Mouse (Mus musculus): ENCODE measurements around the gene Smok2b.
"Not testable (repeated sequence)": the region's sequence is repeated elsewhere in the genome, so short reads cannot be mapped to it uniquely, and the experiment has no call there.

Gene Smok2b

DNA sequence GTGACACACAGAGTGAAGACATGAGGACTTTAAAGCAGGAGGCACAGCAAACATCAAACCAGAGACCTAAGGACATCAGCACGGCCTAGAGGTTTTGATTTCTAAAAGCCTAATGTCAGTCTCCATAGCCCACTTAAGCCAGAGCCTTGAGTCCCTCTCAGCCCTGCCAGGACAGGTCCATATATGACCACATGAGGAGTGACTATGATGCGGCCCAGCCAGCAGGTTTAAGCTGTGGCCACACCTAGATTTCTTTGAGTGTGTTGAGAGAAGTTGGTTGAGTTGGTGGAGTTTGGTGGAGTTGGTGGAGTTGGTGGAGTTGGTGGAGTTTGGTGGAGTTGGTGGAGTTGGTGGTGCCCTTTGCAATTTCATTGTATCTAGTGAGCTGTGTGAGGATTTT, at the start of gene Smok2b:
Gene Smok2b, plus strand, starts transcription at position 301 of the 400 bp plus-strand sequence.
- DNase-seq: not testable (repeated sequence)

GRCm38 (mm10) chr17:13180491-13180890, 49.6 kb upstream of the Smok2b start:
- DNase-seq: not testable (repeated sequence)

DNA sequence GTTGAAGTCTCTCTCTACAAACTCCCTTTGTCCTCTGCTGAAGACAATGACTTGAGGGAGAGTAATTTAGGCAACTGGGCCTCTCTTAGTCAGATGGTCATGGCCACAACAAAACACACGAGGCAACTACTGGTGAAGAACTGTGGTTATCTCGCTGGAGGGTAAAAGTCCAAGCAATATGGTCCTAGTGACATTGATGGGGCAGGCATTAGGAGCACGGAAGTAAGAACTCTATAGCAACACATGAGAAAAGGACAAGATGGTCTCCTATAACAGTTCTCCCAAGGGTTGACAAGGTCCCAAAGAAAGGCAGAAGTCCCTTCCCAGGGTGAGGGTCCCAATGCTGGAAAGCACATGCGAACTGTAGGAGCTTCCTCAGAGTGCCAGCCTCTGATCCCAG, 47.3 kb upstream of the Smok2b start:
- DNase-seq: not testable (repeated sequence)

- DNase-seq: not testable (repeated sequence)
Measured at GRCm38 (mm10) chr17:13184514-13184913, 45.5 kb upstream of the Smok2b start.

DNA sequence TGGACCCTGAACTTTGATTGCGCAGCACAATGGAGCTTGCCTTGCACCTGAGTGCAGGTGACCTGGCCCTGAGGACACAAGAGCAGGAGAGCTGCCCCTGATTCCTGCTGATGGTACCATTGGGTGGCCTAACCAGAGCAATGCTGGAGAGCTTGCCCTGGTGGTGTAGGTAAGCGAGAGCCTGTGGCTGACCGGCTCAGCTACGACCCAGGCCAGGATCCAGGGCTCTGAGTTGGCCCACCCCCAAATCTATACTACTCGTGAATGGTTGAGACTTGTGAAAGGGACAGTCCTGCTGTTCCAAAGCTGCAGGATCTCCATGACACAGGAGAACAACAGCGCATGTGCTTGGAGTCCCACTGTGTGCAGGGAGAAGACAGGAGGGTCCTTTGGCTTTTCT, 43.5 kb upstream of the Smok2b start:
- not testable (repeated sequence) for DNase-seq

DNA sequence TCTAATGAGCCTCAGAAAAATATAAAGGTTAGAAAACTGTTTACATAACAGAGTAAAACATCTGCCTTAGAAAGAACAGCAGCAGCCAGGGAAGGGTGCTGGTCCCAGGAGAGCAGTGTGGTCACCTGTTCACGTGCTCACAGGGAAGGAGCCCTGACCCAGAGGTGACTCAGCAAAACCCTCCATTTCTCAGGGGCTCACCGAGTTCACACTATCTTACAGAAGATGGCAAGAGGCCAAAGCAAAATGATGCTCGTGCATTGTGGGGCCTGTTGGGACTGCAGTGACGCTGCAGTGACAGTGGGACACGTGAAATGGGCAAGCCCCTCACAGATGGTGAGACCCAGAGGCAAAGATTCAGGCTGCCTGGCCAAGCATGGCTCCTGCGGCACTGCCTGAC, 42.4 kb upstream of the Smok2b start:
- not testable (repeated sequence) for DNase-seq

GRCm38 (mm10) chr17:13188846-13189245, 41.2 kb upstream of the Smok2b start:
- not testable (repeated sequence) for DNase-seq

DNA sequence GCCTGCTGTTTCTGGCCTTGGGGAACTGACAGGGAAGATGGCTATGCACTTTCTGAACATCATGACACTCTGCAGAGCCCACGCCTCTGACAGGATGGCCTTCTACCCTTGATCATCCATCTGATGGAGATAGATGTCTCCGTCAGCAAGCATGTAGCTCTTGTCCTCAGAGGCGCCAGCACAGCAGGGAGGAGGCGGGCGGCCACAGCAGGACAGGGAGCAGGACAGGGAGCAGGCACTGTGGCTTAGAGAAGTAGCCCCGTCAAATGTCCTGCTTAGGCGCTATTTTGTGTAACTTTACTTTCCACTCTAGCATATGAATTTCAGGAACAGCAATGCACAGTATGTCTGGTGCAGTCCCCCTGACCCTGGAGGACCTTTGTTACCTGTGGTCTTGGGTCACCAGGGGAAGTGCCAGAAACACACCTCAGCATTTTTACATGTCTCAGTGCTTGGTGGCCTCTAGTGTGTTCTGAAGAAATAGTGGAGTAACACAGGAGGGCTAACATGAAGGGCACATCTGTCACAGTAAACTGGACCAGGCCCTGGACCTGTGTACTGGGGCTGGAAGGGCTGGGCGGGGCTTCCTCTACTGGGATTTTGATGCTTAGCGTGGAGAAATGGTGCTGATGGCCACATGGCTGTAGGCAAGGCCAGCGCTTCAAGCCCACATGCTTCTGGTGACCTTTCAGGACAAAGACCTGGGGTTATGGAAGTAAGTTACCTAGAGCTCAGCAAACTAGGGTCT, 39.0 kb upstream of the Smok2b start:
- DNase-seq: not testable (repeated sequence)

DNA sequence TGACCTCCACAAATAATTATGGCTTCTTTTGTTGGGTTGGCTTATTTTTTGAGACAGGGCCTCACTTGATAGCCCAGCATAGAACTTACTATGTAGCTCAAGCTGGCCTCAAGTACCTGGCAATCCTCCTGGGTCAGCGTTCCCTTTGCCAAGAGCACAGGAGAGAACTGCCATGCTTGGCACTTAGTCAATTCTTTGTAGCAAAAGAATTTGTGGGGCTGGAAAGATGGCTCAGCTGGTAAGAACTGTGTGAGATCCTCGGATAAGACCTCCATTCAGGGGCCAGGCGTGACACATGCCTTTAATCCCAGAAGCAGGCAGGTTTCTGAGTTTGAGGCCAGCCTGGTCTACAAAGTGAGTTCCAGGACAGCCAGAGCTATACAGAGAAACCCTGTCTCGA, 33.6 kb upstream of the Smok2b start:
- not testable (repeated sequence) for DNase-seq

DNA sequence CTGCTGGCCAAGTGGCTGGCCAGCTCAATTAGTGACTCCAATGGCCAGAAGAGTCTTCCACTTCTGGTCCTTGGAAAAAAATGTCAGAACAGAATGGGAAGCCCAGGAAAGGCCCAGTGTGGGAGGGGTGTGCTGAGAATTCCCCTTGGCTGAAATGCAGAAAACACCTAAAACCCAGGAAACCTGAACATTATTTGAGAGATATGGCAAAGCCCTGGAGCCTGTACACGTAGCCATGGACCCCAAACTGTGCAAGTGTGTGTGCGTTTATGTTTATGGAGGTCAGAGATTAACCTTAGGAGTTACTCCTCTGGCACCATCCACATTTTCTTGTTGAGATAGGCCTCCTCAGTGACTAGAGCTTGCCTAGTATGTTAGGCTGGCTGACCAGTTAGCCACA, 31.2 kb upstream of the Smok2b start:
- not testable (repeated sequence) for DNase-seq

DNA sequence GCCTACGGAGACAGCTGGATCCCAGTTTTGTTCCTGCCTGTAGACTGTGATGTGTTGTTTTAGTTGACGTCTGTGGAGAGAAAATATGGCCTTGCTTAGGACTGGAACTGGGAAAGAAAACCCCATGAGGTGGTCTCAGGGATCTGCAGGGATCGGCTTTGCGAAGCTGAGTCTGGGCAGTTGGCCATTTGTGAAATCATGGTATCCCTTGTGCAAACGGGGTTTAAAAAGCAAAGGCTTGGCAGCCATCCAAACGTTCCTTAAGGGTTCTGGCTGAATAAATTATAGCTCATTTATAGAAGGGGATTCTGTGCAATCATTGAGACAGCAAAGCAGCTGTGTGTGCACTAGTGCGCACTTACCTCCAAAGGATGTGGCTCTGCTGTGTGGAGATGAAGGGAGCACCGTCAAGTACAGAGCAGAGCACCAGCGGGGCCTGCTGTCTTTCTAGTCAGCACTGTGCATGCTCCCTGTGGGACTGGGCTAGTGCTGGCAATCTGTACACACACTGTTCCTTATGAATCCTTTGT, 30.1 kb upstream of the Smok2b start:
- DNase-seq: not testable (repeated sequence)

DNA sequence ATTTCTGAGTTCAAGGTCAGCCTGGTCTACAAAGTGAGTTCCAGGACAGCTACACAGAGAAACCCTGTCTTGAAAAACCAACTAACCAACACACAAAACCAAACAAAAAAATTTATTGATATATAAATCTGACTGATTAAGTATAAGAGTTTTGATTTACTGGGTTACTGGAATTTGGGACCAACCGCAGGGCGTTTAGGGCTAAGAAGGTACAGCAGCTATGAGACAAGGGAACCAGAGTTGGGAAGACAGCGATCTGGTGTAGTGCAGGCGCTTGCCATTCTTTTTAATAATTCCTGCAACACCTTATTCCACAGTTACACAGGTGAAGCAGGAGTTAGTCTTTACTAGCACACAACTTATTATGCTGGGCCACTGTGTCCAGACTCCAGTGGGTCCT, 28.5 kb upstream of the Smok2b start:
- not testable (repeated sequence) for DNase-seq

DNA sequence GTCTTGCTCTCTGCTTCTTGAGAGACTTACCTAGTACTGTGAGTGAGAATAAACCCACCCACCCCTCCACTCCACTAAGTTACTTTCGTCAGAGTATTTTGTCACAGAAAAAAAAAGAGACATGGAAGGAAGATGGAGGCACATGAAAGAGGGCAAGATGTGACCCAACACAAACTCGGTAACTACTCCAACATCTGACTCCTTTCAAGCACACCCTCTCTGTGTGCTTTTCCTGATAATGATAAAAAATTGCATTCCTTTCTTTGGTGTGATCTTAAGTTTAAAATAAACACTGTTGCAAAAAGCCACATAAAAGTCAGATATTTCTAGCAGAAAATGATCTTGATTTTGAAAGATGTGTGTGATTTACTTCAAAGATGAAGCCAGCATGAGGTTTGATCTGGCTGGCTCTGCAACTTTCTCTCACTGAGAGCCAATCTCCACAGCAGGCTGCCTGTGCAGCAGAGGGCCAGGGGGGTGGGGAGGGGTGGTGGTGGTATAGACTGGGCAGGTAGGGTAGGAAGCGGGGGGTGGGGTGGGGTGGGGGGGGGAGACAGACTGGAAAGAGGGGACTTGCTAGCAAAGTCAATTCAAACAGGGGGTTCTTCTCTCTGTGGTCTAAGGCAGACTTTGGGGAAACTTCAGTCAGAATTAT, 27.5 kb upstream of the Smok2b start:
- DNase-seq: not testable (repeated sequence)

DNA sequence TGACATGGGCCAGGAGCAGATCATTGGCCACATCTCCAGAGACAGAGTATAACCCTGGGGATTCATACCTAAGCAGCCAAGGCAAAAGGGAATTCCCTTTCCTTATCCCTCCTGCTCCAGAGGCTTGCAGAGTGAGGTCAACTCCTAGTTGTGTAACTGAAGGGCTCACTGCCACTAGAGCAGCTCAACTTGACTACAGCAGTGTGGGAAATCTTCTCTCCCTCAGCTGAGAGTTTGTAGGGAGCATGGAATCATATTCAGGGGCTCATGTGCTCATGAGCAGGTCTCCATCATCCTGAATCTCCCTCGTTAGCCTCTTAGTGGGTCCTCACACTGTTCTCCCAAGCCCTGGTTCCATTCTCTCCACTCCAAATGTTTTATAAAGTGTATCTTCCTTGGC, 24.8 kb upstream of the Smok2b start:
- DNase-seq: not testable (repeated sequence)

DNA sequence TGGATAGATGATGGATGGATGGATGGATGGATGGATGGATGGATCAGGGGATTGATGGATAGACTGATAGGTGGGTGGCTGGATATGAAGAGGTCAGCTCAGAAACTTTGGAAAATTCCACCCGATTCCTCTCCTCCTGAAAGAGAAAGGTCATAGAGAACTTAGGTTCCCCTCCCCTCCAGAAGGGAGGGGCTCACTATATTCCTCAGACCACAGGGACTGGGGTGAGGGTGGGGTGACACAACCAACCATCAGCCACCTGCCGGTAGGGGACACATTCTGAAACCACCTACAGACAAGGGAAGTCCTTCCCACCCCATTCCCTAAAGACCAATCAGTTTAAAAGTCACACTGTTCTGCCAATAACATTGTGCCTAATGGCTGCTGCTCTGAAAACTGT, 23.6 kb upstream of the Smok2b start:
- DNase-seq: no peak

- not testable (repeated sequence) for DNase-seq
Measured at GRCm38 (mm10) chr17:13208460-13208859, 21.6 kb upstream of the Smok2b start.

DNA sequence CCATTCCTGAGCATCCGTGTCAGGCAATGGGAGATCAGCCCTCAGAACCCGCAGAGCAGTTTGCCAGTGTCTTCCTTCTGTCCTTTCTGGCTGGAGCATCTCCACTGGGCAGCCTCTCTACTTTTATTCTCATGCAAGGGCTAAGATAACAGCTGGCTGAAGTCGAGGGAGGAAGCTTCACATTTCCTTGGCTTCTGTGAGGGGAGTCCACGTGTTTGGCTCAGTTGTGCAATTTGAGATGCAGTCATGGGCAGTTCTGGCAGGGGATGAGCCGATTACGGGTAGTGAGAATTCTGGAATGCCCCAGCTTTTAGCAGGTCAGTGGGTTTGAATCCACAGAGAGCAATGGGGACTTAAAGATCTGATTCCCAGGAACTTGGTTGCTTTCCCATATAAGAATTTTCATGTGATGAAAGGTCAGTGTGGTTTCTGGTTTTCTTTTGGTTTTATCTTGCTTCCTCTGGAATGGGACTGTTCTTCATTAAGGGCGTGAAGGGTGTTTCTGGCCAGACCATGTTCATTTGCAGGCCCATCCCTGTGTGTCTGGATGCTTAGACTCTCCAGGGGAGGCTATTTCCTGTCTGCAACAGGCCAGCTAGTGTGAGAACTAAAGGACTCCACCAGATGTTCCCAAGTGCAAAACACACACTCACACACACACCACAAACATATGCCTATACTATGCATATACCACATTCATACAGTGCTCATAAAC, 17.8 kb upstream of the Smok2b start:
- DNase-seq: no peak

- no peak for DNase-seq
Measured at GRCm38 (mm10) chr17:13214169-13214568, 15.9 kb upstream of the Smok2b start.

DNA sequence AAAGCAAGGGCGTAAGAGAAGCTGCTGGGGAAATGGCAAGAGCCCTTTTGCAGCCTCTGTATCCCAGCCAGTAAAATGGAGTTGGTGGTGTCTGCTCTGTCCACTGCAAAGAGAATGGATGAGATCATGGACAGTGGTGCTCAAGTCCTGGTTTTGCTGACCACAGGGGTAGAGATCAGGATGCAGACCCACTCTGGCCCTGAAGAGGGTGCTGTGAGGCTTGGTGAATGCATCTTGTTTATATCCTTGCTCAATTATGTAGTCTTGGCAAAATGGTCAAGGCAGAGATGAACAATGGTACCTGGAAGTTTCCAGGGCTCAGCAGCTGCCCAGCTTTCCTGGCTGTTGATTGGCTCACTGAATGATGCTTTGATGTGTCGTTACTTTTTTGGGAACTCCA, 14.5 kb upstream of the Smok2b start:
- DNase-seq: no peak

GRCm38 (mm10) chr17:13220888-13221287, 9.2 kb upstream of the Smok2b start, which contains the start of gene Smok2a:
Smok2a (plus strand) TSS chr17:13221188.
- no peak for DNase-seq

- DNase-seq: not testable (repeated sequence)
Measured at GRCm38 (mm10) chr17:13221921-13222320, 8.1 kb upstream of the Smok2b start.

GRCm38 (mm10) chr17:13239461-13239860, 9.4 kb downstream of the Smok2b start:
- not testable (repeated sequence) for DNase-seq

Data from spleen, adult 18-20 months (tissue).